Mouse (Mus musculus) bone marrow macrophage, adult 2 months (primary cell): Measurements from ENCODE around the gene Pdcl2. TPM values are rescaled to one million over a fixed set of nuclear protein-coding genes. Genes with fewer than 3 reads are reported as not detected.

Experiments
- H3K27ac ChIP-seq: 2 replicates; pipeline ENCODE4 v1.5.1; 2012; ENCODE audit warnings: low read depth, low read length; ENCODE audit not compliant: insufficient read depth
- H3K4me1 ChIP-seq: 2 replicates; pipeline ENCODE4 v1.6.1; 2012; ENCODE audit warnings: low read length; ENCODE audit not compliant: control insufficient read depth, insufficient read depth
- H3K4me3 ChIP-seq: 2 replicates; pipeline ENCODE4 v1.5.1; 2012; ENCODE audit warnings: mild to moderate bottlenecking, low read length, moderate library complexity; ENCODE audit not compliant: insufficient read depth
- CTCF ChIP-seq: IDR thresholded peaks from 2 replicates; pipeline ENCODE4 v1.5.1; 2012; ENCODE audit warnings: low read depth, mild to moderate bottlenecking, low read length, moderate library complexity
- POLR2A ChIP-seq: IDR thresholded peaks from 2 replicates; pipeline ENCODE4 v1.6.1; 2012; ENCODE audit warnings: mild to moderate bottlenecking, low read depth, low read length, borderline replicate concordance
- polyA plus RNA-seq: library from polyadenylated mRNA; stranded (reverse); fragments of >200 nt; gene quantifications from 2 replicates; pipeline ENCODE4 v1.2.4, GENCODE M21; 2012; ENCODE audit not compliant: missing spikeins, insufficient read depth, insufficient read length

The Pdcl2 gene
- polyA plus RNA-seq, 1 experiment = not detected

DNA sequence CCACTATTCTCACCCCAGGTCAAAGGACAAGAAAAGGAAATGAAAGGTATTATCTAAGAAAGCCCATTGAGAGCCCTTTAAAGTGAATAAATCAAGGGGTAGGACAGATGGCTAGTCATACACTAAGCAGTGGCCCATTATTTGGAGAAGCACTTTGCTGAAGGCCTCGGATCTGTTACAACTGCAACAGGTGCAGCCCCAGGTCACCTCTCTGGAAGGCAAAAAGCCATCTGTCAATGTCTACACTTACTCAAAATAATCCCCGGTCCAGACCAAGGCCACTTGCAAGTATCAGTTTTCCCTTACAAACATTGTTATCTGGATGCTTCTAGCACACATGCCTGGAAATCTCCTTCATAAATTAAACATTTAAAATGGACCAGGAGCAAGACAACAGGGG lies 10.0 kb upstream of the Pdcl2 start:
- Histone ChIP-seq H3K4me1 (no peaks in the 10 kb centered on the region; the same call in 1 of the 2 replicates), H3K27ac (no peak overlapping the region), H3K4me3 (no peak overlapping the region)
- TF ChIP-seq CTCF (no peak), POLR2A (no peak)

- H3K4me1 ChIP-seq = no peaks in the 10 kb centered on the region; the same call in 1 of the 2 replicates
- H3K27ac ChIP-seq = no peak overlapping the region
- no peak overlapping the region for H3K4me3 ChIP-seq
- no peak for TF ChIP-seq POLR2A
- TF ChIP-seq CTCF = no peak
These were observed 6.1 kb upstream of the Pdcl2 start for GRCm38 (mm10) chr5:76337100-76337499.

DNA sequence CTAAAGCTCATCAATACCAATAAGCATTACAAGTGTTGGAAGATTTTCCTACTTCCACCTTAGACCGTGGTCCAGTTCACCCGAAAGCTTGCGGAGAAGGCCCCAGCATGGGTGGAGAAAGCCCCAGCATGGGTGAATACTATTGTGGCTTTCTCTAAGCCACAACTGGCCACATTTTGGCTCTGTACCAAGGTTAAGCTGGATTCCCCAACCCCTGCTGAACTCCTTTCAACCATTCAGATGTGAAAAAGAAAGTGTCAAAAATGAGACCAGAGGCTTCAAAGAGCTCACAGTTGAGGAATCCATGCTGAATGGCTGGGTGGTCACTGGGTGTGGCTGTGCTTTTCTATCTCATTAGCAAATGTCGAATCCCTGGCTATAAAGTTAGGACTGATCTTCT lies 2.9 kb upstream of the Pdcl2 start:
- Histone ChIP-seq H3K27ac (no peak overlapping the region), H3K4me3 (no peak overlapping the region), H3K4me1 (no peaks in the 10 kb centered on the region; the same call in 1 of the 2 replicates)
- TF ChIP-seq CTCF (no peak), POLR2A (no peak)

GRCm38 (mm10) chr5:76327296-76327695 lies 3.7 kb downstream of the Pdcl2 start:
- no peak for TF ChIP-seq POLR2A
- no peak for TF ChIP-seq CTCF
- Histone ChIP-seq H3K27ac (no peak overlapping the region), H3K4me3 (no peak overlapping the region), H3K4me1 (no peaks in the 10 kb centered on the region)

DNA sequence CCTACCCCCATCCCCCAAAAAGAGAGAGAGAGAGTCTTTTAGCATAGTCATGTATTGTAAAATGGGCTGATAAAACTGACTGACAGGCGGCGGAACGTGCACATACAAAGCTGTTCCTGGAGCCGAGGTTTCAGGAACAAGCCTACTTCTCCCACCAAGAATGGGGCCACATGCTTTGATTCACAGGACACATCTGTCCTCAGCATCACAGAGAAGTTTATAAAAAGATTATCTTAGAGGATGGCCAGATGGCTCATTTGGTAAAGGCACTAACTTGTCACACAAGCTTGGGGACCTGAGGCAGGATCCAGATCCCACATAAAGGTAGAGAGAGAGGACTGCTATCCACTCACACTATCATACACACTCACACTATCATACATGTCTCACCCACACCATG lies 5.8 kb downstream of the Pdcl2 start:
- Histone ChIP-seq H3K4me1 (no peaks in the 10 kb centered on the region), H3K27ac (no peak overlapping the region), H3K4me3 (no peak overlapping the region)
- no peak for TF ChIP-seq CTCF
- TF ChIP-seq POLR2A = no peak

DNA sequence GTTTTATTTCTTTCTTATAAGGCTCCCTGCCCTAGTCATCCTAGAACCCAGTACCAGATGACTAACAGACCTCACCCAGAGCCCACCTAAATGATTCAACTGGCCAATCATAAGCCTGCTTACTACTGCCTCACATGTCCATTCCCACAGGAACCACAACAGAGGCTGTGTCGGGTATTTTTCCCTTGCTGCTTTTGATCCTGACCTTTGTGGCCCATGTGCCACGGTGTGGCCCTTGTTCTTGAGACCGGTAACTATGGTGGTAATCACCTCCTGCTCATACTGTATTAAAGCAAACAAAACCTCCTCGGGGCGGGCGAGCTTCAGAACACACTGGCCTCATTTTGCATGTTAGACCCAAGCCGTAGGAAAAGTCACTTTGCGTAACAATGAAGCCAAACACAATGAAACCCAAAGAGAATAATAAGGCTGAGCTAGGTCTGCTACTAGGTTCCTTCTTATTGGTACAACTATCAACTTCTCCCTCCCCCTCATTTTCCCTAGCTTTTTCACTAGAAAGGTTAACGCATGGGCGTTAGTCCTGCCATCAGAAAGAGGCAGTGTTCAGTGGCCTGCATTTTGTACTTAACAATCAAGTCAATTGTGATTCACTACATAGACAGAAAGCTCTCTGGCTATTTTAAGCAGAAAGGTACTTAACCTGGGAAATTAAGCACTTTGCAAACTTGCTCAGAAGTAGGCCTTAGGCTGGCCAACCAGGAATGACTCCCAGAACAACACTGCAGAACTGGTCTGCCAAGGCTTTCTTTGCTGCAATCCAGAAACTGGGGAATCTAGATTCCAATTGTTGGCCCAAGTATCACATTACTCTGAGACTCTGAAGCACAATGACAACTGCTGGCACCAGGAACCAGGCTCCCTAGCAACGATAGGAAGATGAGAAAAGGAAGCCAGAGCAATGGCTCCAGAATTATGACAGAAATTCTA lies 9.4 kb downstream of the Pdcl2 start:
- H3K4me3 ChIP-seq = no peak overlapping the region
- TF ChIP-seq POLR2A = no peak
- TF ChIP-seq CTCF = no peak
- no peak overlapping the region for H3K27ac ChIP-seq
- no peaks in the 10 kb centered on the region for H3K4me1 ChIP-seq

GRCm38 (mm10) chr5:76308206-76308605 lies 22.8 kb downstream of the Pdcl2 start:
- TF ChIP-seq CTCF = no peak
- no peak for TF ChIP-seq POLR2A
- Histone ChIP-seq H3K4me1 (no peaks in the 10 kb centered on the region), H3K4me3 (no peak overlapping the region), H3K27ac (no peak overlapping the region)

- TF ChIP-seq POLR2A = no peak
- TF ChIP-seq CTCF = no peak
- no peak overlapping the region for H3K27ac ChIP-seq
- no peak overlapping the region for H3K4me3 ChIP-seq
- 0 out of 2 replicates have a peak, but pooled peaks cover 2% of the 10 kb centered on the region for H3K4me1 ChIP-seq
These were observed 24.7 kb downstream of the Pdcl2 start for GRCm38 (mm10) chr5:76306261-76306660.

GRCm38 (mm10) chr5:76305616-76306015 lies 25.3 kb downstream of the Pdcl2 start:
- H3K27ac ChIP-seq = no peak overlapping the region
- no peak for TF ChIP-seq CTCF
- 0 out of 2 replicates have a peak, but pooled peaks cover 2% of the 10 kb centered on the region for H3K4me1 ChIP-seq
- no peak overlapping the region for H3K4me3 ChIP-seq
